Mouse (Mus musculus) effector memory CD4-positive, alpha-beta T cell, adult 5 months (primary cell): Measurements from ENCODE around the gene Olfr690. TPM values are rescaled to one million over a fixed set of nuclear protein-coding genes. Genes with fewer than 3 reads are reported as not detected.

Experiments used
- polyA plus RNA-seq: library from polyadenylated mRNA; unstranded; fragments of 100-300 nt; shearing (Covaris generic); gene quantifications from one replicate; pipeline ENCODE4 v1.2.1, GENCODE M21; 2017

Olfr690 gene
- polyA plus RNA-seq, result not detected

GRCm38 (mm10) chr7:105334004-105334403, at the start of gene Olfr690:
TSS of gene Olfr690 (minus strand) at chr7:105334104.

GRCm38 (mm10) chr7:105374866-105375265, 41.0 kb upstream of the Olfr690 start, which contains the start of gene Gm5901:
TSS of gene Gm5901 (plus strand) at chr7:105375038.

GRCm38 (mm10) chr7:105367930-105368329, 34.0 kb upstream of the Olfr690 start, which contains the start of gene Olfr692:
TSS of gene Olfr692 (plus strand) at chr7:105368230.

GRCm38 (mm10) chr7:105342170-105342569, 8.3 kb upstream of the Olfr690 start, which contains the start of gene Olfr691:
TSS of gene Olfr691 (minus strand) at chr7:105342270.

GRCm38 (mm10) chr7:105310865-105311264, 23.0 kb downstream of the Olfr690 start, which contains the start of gene Olfr689:
TSS of gene Olfr689 (plus strand) at chr7:105311165.

GRCm38 (mm10) chr7:105287795-105288194, 46.1 kb downstream of the Olfr690 start, which contains the start of gene Olfr688:
TSS of gene Olfr688 (plus strand) at chr7:105288095.

Other genes with a start within 250 kb of the Olfr690 start
- gene Olfr680-ps1, start 241.3 kb downstream of the Olfr690 start, polyA plus RNA-seq, result not detected
- not detected for gene Olfr681, start 217.3 kb downstream of the Olfr690 start, polyA plus RNA-seq
- not detected for gene Olfr683, start 187.1 kb downstream of the Olfr690 start, polyA plus RNA-seq
- gene Olfr684, start 170.5 kb downstream of the Olfr690 start, polyA plus RNA-seq, result not detected
- gene Olfr685, start 148.1 kb downstream of the Olfr690 start, polyA plus RNA-seq, result not detected
- gene Olfr686, start 126.6 kb downstream of the Olfr690 start, polyA plus RNA-seq, result not detected
- gene Olfr688, start 46.0 kb downstream of the Olfr690 start, polyA plus RNA-seq, result not detected
- gene Olfr689, start 22.9 kb downstream of the Olfr690 start, polyA plus RNA-seq, result 0.10 TPM
- not detected for gene Olfr691, start 8.2 kb upstream of the Olfr690 start, polyA plus RNA-seq
- not detected for gene Olfr692, start 34.1 kb upstream of the Olfr690 start, polyA plus RNA-seq
- not detected for gene Gm5901, start 40.9 kb upstream of the Olfr690 start, polyA plus RNA-seq
- 46.2 TPM for gene Fam160a2, start 66.0 kb upstream of the Olfr690 start, polyA plus RNA-seq
- gene Cnga4, start 70.5 kb upstream of the Olfr690 start, polyA plus RNA-seq, result not detected
- gene Cckbr, start 91.6 kb upstream of the Olfr690 start, polyA plus RNA-seq, result not detected
- not detected for gene Cavin3, start 148.2 kb upstream of the Olfr690 start, polyA plus RNA-seq
- 15.0 TPM for gene Smpd1, start 220.3 kb upstream of the Olfr690 start, polyA plus RNA-seq
- 4.1 TPM for gene Apbb1, start 247.5 kb upstream of the Olfr690 start, polyA plus RNA-seq